Mouse (Mus musculus) forebrain, embryonic 14.5 days (tissue): Measurements from ENCODE around the gene Dnmt3a. TPM values are rescaled to one million over a fixed set of nuclear protein-coding genes. Genes with fewer than 3 reads are reported as not detected.

Experiments used
- ATAC-seq: fragments of 200-750 bp; cut with Nextera tagmentation; 2 replicates; pipeline ENCODE4 v1.8.0; 2017; ENCODE audit warnings: mild to moderate bottlenecking, moderate library complexity
- DNase-seq: peaks from one replicate; pipeline ENCODE4 v3.0.0-alpha.2; 2015; ENCODE audit warnings: low spot score
- H3K27ac ChIP-seq: fragments of 300-500 bp; sonication (generic); 2 replicates; pipeline ENCODE4 v1.5.1; 2014; ENCODE audit warnings: low read depth, mild to moderate bottlenecking, control low read depth, low read length, moderate library complexity
- H3K27me3 ChIP-seq: fragments of 300-500 bp; sonication (generic); replicated peaks from 2 replicates; pipeline ENCODE4 v1.6.1; 2014; ENCODE audit warnings: low read length, control low read depth, mixed read lengths; ENCODE audit not compliant: control insufficient read depth, insufficient read depth
- H3K36me3 ChIP-seq: fragments of 300-500 bp; sonication (generic); 2 replicates; pipeline ENCODE4 v1.6.1; 2014; ENCODE audit warnings: low read length, control low read depth; ENCODE audit not compliant: control insufficient read depth, insufficient read depth
- H3K4me1 ChIP-seq: fragments of 300-500 bp; sonication (generic); 2 replicates; pipeline ENCODE4 v1.6.1; 2014; ENCODE audit warnings: antibody characterized with exemption, low read length, control low read depth; ENCODE audit not compliant: control insufficient read depth, insufficient read depth
- H3K4me2 ChIP-seq: fragments of 300-500 bp; sonication (generic); 2 replicates; pipeline ENCODE4 v1.6.1; 2014; ENCODE audit warnings: mild to moderate bottlenecking, control low read depth, low read length
- H3K4me3 ChIP-seq: fragments of 300-500 bp; sonication (generic); 2 replicates; pipeline ENCODE4 v1.5.1; 2014; ENCODE audit warnings: low read depth, low read length, control low read depth
- H3K9ac ChIP-seq: fragments of 300-500 bp; sonication (generic); 2 replicates; pipeline ENCODE4 v1.6.1; 2014; ENCODE audit warnings: mild to moderate bottlenecking, low read length, control low read depth, moderate library complexity
- H3K9me3 ChIP-seq: fragments of 300-500 bp; sonication (generic); replicated peaks from 2 replicates; pipeline ENCODE4 v1.6.1; 2016; ENCODE audit warnings: low read length, control low read depth, mixed read lengths; ENCODE audit not compliant: control insufficient read depth
- WGBS: fragments of 180-500 bp; shearing (Covaris S2); extraction: QIAGEN DNeasy Blood & Tissue Kit; methylation state at CpG from one replicate; pipeline ENCODE4 v1.1.7; 2014; 5-methylcytosine and 5-hydroxymethylcytosine counted together
- polyA plus RNA-seq: library from polyadenylated mRNA; unstranded; fragments of >200 nt; fragmentation: Nextera tagmentation; extraction: Ambion mirVana; gene quantifications from 2 replicates; pipeline ENCODE4 v1.2.1, GENCODE M21; 2014

Gene Dnmt3a
- polyA plus RNA-seq, 1 experiment from 2014 or later = 28.0 TPM

DNA sequence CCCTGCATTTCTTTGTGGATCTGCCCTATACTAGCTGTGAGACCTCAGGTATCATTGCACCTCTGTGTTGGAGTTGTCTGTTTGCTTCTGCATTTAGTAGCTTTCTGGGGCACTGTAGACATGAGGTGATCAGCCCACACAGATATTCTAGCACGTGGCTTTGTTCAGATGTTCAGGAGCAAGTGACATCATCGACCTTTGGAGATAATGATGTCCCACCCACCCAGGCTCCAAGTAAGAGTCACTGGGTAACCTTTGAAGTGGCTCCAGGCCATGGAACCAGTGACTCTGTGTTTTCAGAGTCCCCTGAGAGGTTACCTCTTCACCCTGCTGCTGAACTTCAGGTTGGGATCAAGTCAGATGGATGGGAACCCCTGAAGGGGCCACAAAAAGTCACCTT lies 29.8 kb downstream of the Dnmt3a start:
- peaks cover 32% of the 10 kb centered on the region for H3K4me1 ChIP-seq
- WGBS = 78% methylated on average over 2 of the region's 2 CpGs

DNA sequence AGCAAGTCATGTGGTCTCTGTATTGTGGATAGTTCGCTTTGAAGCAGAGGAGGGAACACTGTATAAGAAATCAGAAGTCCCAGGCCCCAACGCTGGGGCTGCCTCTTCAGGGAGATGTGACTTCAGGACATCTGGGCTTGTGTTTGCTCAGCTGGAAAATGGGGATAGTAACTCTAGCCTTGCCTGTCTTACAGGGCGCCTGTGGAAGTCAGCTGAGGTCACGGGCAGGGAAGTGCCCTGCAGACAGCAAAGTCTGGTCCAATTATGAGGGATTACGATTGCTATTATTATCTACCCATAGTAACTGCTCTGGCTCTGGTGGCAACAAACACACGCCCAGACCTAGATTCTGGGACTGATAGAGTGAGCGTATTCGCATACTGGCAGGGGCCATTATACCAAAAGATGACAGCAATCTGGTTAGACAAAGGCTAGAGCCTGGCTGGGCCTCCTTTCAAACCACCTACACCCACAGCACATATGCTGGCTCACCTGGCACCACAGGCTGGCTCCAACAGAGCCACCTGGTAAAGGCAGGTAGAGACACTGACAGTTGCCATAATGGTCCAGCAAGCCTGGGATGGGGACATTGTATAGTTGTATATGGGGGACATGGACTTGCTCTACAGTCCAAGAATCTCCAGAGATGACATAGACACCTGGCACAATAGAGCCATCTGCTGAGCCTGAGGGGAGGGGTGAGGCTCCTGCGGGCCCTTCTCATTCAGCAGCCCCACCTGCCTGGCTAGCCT lies 31.4 kb downstream of the Dnmt3a start:
- 68% methylated on average over 9 of the region's 9 CpGs for WGBS
- Histone ChIP-seq H3K27ac (no peak overlapping the region), H3K27me3 (no peaks in the 10 kb centered on the region), H3K9me3 (no peaks in the 10 kb centered on the region), H3K4me1 (peaks cover 28% of the 10 kb centered on the region), H3K36me3 (peaks cover 39% of the 10 kb centered on the region; the same call in 1 of the 2 replicates), H3K4me3 (no peak overlapping the region), H3K9ac (no peak overlapping the region), H3K4me2 (no peak overlapping the region)
- ATAC-seq (no peak), DNase-seq (no peak)

More for the DNA sequence above, 29.8 kb downstream of the Dnmt3a start:
- ATAC-seq = no peak
- no peak for DNase-seq
- H3K36me3 ChIP-seq = peaks cover 35% of the 10 kb centered on the region; the same call in 1 of the 2 replicates
- H3K27ac ChIP-seq = no peak overlapping the region
- no peak overlapping the region for H3K4me3 ChIP-seq
- no peaks in the 10 kb centered on the region for H3K27me3 ChIP-seq
- H3K4me2 ChIP-seq = no peak overlapping the region
- H3K9me3 ChIP-seq = no peaks in the 10 kb centered on the region
- H3K9ac ChIP-seq = no peak overlapping the region

DNA sequence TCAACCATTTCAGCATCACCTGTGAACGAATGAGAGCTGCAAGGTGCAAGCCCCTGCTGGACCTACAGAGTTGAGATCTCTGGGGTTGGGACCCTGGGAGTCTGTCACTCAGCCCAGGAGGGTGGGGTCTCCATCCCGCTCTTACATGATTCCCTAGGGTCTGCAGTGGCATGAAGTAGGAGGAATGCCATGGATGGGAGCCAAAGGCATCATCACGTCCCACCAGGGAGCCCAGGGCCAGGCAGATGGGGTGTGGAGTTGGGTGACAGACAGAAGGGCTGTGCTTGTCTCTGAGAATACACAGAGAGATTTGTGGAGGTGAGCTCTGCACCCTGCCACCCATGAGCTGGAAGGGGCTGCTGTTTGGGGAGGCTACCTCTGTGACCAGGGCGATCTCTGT lies 32.2 kb downstream of the Dnmt3a start:
- H3K27ac ChIP-seq = no peak overlapping the region
- H3K4me3 ChIP-seq = no peak overlapping the region
- WGBS = 78% methylated on average over 4 of the region's 4 CpGs
- no peaks in the 10 kb centered on the region for H3K27me3 ChIP-seq
- H3K9me3 ChIP-seq = no peaks in the 10 kb centered on the region
- no peak for ATAC-seq
- H3K9ac ChIP-seq = no peak overlapping the region
- H3K4me2 ChIP-seq = no peak overlapping the region
- H3K4me1 ChIP-seq = peaks cover 20% of the 10 kb centered on the region
- no peak for DNase-seq
- H3K36me3 ChIP-seq = peaks cover 39% of the 10 kb centered on the region; the same call in 1 of the 2 replicates

DNA sequence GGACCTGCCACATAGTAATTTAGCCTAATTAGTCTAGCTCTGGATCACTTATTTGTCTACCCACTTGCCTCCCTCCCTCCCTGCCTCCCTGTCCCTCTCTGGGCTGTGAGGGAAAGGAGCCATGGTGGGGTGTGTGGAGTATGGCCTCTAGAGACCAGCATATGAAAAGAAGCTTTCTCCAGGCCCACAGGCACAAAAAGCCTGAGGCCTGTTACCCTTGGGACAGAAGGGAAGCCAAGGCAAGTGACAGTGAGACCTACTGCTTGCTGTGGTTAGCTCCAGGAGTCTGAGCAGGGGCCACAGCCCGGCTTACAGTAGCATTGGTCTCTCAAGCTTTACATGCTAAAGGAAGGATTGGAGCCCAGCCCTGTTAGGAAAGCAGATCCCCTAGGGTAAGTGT lies 33.9 kb downstream of the Dnmt3a start:
- no peak overlapping the region for H3K4me2 ChIP-seq
- no peak overlapping the region for H3K4me3 ChIP-seq
- DNase-seq = no peak
- no peak overlapping the region for H3K27ac ChIP-seq
- no peak for ATAC-seq
- H3K4me1 ChIP-seq = peaks cover 11% of the 10 kb centered on the region
- H3K9ac ChIP-seq = no peak overlapping the region
- peaks cover 39% of the 10 kb centered on the region; the same call in 1 of the 2 replicates for H3K36me3 ChIP-seq
- WGBS = 100% methylated on average over 1 of the region's 1 CpGs
- H3K9me3 ChIP-seq = no peaks in the 10 kb centered on the region
- no peaks in the 10 kb centered on the region for H3K27me3 ChIP-seq

DNA sequence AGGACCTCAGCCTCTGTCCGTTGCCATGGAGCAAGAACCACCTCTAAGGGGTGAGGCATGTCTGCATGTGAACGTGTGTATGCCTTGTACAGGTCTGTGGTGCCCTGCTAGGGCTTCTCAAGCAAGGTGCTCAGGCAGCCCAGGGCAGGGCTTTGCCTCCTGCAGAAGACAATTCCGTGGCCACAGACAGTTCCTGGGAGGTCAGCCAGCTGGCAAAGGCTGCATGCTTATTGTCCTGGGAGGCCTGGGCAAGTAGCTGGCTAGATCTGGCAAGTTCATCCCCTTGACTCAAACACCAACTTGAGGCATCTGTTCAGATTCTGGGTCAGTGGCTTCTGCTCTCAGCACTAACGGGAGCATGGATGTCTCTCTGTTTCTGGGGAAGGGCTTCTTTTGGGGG lies 35.3 kb downstream of the Dnmt3a start:
- no peak overlapping the region for H3K4me2 ChIP-seq
- H3K4me1 ChIP-seq = peaks cover 6% of the 10 kb centered on the region
- H3K27me3 ChIP-seq = no peaks in the 10 kb centered on the region
- ATAC-seq (no peak), DNase-seq (no peak)
- WGBS = 51% methylated on average over 4 of the region's 4 CpGs
- H3K4me3 ChIP-seq = no peak overlapping the region
- no peak overlapping the region for H3K9ac ChIP-seq
- H3K9me3 ChIP-seq = no peaks in the 10 kb centered on the region
- H3K36me3 ChIP-seq = peaks cover 37% of the 10 kb centered on the region; the same call in 1 of the 2 replicates
- H3K27ac ChIP-seq = no peak overlapping the region

DNA sequence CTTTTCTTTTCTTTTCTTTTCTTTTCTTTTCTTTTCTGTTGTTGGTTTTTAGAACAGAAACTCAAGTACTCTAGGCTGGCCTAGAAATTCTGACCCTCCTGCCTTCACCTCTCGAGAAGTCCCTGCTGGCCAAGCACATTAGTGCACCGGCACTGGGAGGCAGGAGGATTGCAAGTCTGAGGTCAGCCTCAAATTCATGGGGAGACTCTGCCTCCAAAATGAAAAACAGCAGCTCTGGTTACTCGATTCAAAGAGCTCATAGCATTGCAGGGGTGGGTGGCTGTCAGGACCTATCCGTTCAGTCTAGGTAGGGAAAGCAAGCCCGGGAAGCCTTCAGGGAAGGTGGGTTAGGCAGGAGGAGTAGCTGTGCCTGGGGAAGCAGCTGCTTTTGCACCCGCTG lies 37.0 kb downstream of the Dnmt3a start:
- 52% methylated on average over 6 of the region's 6 CpGs for WGBS
- Histone ChIP-seq H3K9me3 (no peaks in the 10 kb centered on the region), H3K36me3 (peaks cover 23% of the 10 kb centered on the region; the same call in 1 of the 2 replicates), H3K4me3 (no peak overlapping the region), H3K4me2 (no peak overlapping the region), H3K27me3 (no peaks in the 10 kb centered on the region), H3K4me1 (peaks cover 6% of the 10 kb centered on the region), H3K27ac (no peak overlapping the region), H3K9ac (no peak overlapping the region)
- DNase-seq = no peak
- no peak for ATAC-seq

DNA sequence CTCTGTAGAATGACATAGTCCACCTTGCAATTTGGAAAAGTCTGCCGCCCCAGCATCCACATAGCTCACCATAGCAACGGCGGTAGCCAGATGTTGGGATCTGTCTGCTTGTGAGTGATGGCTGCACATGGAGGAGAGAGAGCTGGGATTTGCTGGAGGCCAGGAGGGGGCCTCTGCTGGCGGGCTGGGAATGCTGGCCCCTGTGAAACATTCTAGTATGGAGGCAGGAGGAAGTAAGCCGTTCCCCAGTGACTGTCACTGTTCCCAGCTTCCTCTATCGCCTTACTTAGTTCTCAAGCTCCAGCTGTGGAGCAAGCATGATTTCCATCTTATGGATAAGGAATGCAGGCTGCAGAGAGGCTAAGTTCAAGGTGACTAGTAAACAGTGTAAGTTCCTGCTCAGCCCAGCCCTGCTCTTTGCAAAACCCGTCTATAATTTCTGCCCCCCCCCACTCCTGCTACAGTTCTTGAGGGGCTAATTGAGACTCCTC lies 37.6 kb downstream of the Dnmt3a start:
- 23% methylated on average over 7 of the region's 7 CpGs for WGBS
- peak; percentile 40 for ATAC-seq

DNA sequence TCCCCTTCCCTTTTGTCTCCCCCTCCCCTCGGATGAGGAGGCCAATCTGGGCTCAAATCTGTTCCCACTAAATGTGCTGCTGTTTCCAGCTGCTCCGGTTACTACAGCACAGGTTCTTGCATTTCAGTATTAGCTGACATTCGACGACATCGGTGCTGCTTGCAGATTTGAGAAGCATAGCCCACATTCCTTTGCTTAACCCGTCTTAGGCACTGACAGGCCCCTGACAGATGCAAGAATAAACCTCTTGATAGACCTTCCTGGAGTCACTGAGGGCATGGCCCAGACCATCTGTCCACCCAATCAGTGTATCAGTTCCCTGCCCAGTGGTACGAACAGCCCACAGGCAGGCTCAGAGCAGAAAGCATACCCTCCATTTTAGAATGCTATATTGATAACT lies 38.1 kb downstream of the Dnmt3a start:
- 37% methylated on average over 7 of the region's 7 CpGs for WGBS

More for the DNA sequence above, 37.6 kb downstream of the Dnmt3a start:
- Histone ChIP-seq H3K9ac (no peak overlapping the region), H3K9me3 (no peaks in the 10 kb centered on the region), H3K27me3 (no peaks in the 10 kb centered on the region), H3K4me2 (no peak overlapping the region), H3K4me3 (no peak overlapping the region), H3K27ac (no peak overlapping the region), H3K4me1 (peaks cover 6% of the 10 kb centered on the region), H3K36me3 (peaks cover 19% of the 10 kb centered on the region; the same call in 1 of the 2 replicates)
- no peak for DNase-seq

DNA sequence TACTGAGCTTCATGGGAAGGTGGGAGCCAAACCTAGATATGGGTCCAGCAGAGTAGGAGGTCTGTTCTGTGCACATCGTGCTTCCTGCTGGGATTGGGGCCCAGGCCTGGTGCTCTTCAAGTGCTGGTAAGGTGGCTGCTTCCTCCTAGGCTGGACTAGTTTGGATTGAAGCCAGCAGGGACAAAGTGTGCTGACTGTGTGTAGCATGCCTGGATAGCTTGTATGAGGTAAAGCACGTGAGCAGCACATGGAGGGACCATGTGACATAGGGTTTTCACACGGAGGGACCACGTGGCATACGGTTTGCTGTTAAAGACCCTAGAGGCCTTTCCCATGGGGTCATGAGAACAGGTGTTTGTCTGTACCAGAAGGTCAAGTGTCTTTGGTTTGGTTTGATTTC lies 38.5 kb downstream of the Dnmt3a start:
- H3K9ac ChIP-seq = no peak overlapping the region
- WGBS = 87% methylated on average over 5 of the region's 5 CpGs

More for the DNA sequence above, 38.1 kb downstream of the Dnmt3a start:
- H3K9ac ChIP-seq = no peak overlapping the region
- DNase-seq = no peak
- peaks cover 6% of the 10 kb centered on the region for H3K4me1 ChIP-seq
- H3K36me3 ChIP-seq = peaks cover 20% of the 10 kb centered on the region; the same call in 1 of the 2 replicates
- H3K4me3 ChIP-seq = no peak overlapping the region
- no peaks in the 10 kb centered on the region for H3K9me3 ChIP-seq
- H3K27me3 ChIP-seq = no peaks in the 10 kb centered on the region
- peak; percentile 15; the same call in 1 of the 2 replicates for ATAC-seq
- no peak overlapping the region for H3K27ac ChIP-seq
- H3K4me2 ChIP-seq = no peak overlapping the region

More for the DNA sequence above, 38.5 kb downstream of the Dnmt3a start:
- H3K4me1 ChIP-seq = peaks cover 6% of the 10 kb centered on the region
- ATAC-seq (no peak), DNase-seq (no peak)
- H3K4me3 ChIP-seq = no peak overlapping the region
- no peaks in the 10 kb centered on the region for H3K27me3 ChIP-seq
- no peaks in the 10 kb centered on the region for H3K9me3 ChIP-seq
- H3K36me3 ChIP-seq = peaks cover 23% of the 10 kb centered on the region; the same call in 1 of the 2 replicates
- H3K4me2 ChIP-seq = no peak overlapping the region
- no peak overlapping the region for H3K27ac ChIP-seq
